Mouse (Mus musculus) embryonic fibroblast, embryonic 13.5 days (primary cell): ENCODE data around the gene Cela3a.

ENCODE experiments used
- CTCF ChIP-seq: IDR thresholded peaks from 2 replicates; pipeline ENCODE4 v1.5.1; 2011; ENCODE audit warnings: mild to moderate bottlenecking, control low read depth, low read length, moderate library complexity, borderline replicate concordance; ENCODE audit not compliant: insufficient read depth
- POLR2A ChIP-seq: IDR thresholded peaks from 2 replicates; pipeline ENCODE4 v1.6.1; 2011; ENCODE audit warnings: low read depth, mild to moderate bottlenecking, control low read depth, low read length, moderate library complexity

DNA sequence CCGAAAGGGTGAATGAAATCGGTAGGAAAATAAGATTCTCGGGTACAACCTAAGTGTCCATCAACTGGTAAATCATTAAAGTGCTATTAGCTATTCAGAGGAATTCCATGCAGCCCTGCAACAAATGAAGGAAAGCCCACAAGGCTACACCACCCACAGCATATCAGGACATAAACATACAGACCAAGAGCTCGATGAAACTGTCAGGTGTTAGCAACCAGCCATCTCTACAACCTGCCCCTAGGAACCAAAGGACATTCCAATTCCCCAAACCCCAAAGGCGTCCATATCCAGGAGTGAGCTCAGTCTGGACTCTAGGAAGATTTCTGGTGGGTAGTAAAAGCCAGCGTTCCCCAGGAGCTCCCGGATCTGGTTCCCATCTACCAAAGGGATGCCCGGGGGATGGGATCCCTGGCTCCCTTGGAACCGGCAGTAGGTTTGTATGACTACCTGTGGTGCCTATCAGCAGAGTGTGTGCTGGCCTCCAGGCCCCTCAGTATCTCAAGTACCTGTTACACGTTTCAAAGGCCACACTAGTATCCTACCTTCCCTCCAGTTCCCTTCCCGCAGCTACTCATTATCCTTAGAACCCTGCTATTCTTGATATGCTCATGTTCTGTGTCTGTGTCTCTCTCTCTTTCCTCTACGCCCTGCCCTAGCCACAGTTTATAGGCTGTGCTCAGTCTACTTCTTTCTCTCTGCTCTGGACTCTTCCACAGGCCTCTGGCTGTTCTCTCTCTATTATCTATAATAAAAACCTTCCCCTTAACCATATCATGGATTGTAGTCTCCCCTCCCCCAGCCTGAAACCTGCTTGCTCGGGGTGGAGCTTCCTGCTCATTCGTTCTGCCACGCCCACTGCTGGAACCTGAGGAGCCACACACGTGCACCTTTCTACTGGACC, 28.6 kb downstream of the Cela3a start:
- TF ChIP-seq POLR2A (no peak), CTCF (no peak)
